Mouse (Mus musculus): ENCODE measurements at regions not wholly inside any gene's neighbourhood (a gene's known extent, or its start where the extent isn't known, plus 50 kb on each side); places are given as distances from the start of the nearest gene placed in this dataset.

DNA sequence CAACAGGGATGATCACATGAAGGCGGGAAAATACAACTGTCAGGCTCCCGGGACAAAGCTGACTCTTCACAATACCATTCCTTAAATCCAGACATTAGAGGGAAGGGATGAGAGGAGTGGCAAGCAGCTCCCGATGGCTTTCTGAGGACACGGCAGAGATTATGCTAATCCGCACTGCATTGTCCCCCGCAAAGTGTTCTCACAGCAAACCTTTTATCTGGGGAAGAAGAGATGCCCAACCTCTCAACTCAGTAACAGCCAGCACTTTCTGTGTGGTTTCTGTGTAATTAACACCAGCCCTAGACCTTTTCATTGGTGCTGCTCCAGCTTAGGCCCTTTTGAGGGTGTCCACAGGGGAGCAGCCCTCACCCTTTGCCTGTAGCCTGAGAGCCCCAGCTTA, 137.9 kb downstream of the Barhl2 start:
- no peak for DNase-seq (ENCODE audit: low spot score)

DNA sequence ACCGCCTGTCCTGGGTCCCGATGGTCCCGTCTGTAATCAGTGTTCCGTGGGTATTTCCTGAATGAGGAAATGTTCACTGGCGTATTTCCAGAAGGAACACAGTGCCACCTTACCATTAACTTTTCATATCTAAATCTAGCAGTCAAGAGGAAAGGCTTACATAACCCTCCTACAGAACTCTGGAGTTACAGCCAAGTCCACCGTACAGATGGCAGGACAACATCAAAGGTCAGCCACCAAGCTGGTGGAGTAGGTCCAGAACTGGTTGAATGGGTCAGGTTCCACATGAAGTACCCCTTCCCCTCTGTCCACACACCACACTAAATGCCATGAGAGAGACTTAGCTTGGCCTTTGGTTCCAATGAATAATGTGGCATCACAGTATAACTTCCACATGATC, 139.7 kb downstream of the Barhl2 start:
- peak; percentile 9 for DNase-seq (ENCODE audit: low spot score)

DNA sequence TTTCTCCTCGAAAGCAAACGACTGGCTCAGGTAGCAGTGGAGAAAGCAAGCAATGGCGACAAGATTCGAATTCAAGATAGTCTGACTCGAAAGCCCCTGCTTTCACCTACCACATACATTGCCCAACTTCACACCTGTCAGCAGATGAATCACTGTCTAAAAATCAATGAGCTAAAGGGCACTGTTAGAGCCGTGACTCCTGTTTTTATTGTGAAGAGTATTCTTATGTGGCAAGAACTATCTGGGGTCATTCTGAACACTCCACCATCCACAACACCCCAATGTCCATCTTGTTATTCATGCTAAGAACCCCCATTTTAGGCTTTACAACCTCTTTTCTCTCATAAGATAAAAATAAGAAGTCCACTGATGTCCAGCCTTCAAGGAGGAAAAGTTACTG, 144.1 kb downstream of the Barhl2 start:
- DNase-seq (ENCODE audit: low spot score) = no peak

DNA sequence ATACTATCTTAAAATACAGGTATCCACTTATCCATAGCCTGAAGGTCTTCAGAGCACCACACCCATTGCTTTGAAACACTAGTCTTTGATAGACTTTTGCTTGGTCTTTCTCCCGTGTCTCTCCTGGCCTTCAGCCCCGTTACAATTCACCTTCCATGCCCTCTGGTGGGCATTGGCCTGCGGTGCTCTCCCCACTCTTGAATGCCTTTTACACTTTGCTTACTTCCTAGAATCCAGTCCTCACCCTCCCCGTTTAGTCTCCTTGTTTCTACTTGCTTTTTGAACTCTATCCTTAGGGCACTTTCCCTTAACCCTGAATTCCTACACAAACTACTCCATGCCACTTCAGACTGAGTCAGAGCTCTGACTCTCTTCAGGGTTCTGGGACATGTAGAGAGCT, 156.6 kb downstream of the Barhl2 start:
- DNase-seq (ENCODE audit: low spot score) = no peak

DNA sequence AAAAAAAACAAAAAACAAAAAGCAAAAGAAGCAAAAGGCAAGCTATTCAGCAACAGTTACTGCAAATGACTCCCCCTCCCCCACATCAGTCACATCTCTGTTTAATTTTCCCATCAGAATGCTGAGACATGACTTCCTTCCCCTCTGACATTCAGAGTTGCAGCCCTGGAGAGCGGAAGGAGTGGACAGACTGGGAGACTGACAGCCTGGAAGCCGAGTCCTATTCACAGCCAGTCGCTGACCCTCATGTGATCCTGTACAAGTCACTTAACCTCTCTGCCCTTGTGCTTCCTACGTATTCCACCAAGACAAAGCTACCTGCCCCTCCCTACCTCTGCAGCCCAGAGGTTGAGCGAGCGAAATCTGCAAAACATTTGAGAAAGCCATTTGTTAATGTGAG, 161.2 kb downstream of the Barhl2 start:
- no peak for DNase-seq (ENCODE audit: low spot score)

DNA sequence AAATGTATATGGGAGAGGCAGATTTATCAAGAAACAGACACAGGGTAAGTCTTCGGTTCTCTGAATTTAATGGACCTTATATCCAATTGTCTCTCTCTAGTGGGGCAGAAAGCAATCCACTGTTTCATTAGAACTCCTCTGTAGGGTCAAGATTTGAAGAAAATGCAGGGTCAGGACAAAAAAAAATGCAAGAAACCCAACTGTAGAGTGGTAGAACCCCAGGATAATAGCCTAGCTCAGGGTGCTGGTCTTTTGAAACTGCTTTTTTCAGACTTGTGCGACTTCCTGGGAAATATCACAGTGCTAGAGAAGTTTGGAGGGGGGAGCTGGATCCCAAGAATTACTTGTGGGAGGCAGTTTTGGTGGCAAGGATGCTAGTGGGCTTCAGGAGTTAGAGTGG, 162.0 kb downstream of the Barhl2 start:
- no peak for DNase-seq (ENCODE audit: low spot score)

DNA sequence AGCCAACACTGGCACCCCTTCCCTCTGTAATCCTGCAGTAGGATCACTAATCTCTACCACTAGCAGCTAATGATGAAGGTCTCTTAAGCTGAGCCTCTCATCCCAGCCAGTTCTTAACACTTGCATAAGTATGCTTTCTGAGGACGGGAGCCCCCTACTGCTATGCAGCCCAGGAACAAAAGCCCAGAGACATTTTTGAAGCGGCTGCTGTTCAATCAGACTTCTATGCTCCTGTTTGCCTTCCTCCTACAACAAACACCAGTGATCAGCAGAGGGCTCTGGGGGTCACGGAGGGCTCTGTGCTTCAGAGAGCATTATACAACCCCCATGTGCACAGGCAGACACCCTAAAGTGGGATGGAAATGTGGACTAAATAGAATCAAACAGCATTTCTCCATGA, 162.4 kb downstream of the Barhl2 start:
- no peak for DNase-seq (ENCODE audit: low spot score)

DNA sequence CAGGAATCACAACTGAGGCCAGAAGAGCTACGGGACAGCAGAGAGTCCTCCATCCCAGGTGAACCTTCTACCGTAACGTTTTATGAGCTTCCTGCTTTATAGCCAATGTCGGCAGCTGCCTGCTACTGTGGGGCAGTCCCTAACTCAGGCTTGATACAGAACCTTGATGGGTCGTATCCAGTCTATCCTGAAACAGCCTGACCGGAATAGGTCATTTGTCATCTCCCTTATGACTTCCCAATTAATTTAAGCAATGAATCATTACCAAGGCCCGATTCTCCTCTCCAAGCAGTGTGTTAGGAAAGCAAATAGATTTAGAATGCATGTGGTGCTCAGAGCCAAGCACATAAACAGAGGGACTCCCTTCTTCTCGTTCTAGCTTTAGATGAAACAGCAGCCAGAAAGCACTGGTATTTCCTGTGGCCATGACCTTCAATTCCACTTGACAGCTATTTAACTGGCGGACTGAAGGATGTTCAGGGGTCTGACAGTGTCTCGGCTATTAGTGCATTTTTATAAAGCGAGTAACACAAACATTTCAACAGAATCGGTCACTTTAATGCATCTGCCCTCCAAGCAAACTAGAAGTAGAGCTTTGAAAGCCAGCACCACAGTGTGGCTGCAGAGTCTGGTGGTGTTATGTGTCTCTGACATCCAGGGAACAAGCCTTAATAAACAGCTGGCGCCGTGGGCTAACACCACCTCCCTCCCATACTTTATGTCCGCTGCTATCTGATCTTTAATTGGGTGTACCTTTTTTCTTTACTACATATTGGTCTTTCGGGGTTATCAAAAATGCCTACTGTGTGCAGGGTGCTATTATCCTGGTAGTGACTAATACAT, 165.4 kb downstream of the Barhl2 start:
- no peak for DNase-seq (ENCODE audit: low spot score)

DNA sequence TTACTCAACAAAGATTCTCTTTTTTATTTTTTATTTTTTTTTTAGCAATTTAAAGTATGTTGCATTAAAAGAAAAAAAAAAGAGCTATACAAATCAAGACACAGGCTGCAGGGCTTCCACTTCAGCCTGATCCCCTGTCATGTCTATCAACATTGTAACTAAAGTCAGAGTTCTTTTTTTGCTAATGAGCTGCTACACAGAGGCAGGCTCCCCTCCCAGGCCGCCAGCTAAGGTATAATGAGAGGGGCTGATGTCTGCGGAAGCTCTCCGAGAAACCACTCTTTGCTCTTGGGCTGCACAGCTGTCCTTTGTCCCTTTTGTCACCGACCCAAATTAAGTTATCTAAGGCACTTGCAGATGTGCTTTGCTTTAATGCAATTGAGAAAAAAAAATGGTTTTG, 172.8 kb downstream of the Barhl2 start:
- DNase-seq (ENCODE audit: low spot score) = no peak

DNA sequence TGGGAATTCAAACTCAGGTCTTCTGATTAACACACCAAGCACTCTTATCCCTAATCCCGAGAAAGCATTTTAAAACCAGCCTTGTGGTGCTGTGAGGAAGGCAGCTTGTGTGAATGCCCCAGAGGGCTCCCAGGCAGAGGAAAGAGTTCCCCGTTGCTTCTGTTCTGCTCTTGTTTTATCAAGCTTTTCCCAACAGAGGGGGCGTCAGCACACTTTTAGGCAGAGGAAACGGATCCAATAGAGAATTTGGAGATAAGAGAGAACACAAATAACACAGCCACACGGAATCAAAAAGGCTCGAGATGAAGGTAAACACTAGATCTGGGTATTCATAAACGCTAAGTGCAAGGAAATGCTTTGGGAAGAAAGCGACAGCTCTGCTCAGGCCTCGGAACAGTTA, 173.2 kb downstream of the Barhl2 start:
- no peak for DNase-seq (ENCODE audit: low spot score)

DNA sequence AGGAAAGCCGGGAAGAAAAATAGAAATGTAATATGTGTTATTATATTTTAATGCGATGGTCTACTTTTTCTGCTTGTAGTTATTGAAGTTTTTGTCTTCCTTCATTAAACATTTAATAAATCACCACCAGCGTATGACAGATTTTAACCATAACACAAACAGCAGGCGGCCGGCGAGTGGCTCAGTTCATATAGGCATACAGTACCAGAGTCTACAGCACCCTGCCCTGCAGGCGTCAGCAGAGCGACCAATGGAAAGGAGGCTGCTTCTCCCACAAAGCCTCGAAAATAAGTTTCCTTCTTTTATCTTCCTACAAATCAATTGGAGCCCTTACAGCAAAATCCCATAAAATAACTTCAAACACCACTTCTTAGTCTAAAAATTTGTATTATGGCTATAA, 175.3 kb downstream of the Barhl2 start:
- DNase-seq (ENCODE audit: low spot score) = no peak

DNA sequence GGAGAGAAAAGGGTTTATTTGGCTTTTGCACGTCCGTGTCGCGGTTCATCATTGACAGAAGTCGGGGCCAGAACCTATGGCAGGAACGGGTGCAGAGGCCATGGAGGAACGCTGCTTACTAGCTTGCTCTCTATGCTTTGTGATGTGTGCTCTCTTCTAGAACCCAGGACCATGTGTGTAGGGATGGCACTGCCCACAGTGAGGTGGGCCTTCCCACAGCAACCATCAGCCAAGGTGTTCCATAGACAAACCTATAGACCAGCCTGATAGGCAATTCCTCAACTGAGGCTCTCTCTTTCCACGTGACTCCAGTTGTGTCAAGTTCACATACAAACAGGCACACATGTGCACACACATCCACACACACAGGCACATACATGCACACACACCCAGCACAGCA, 180.2 kb downstream of the Barhl2 start:
- DNase-seq (ENCODE audit: low spot score) = no peak

DNA sequence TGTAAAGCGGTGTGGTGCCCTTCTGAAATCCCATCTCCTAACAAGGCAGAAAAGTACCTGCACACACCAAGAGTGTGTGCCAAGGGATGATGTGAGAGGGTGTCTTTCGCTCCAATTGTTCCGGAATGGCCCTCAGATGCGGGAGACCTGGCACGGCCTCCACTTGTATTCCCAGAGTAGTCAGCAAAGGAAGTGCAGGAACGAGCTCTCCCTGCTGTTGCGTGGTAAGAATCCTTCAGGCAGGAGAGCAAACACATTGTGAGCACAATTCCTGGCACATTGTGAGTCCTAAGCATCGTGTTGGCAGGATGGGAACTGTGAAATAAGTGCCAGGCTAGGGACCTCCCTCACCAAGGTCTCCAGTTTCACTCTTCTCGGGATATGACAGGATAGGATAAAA, 180.7 kb downstream of the Barhl2 start:
- DNase-seq (ENCODE audit: low spot score) = no peak

DNA sequence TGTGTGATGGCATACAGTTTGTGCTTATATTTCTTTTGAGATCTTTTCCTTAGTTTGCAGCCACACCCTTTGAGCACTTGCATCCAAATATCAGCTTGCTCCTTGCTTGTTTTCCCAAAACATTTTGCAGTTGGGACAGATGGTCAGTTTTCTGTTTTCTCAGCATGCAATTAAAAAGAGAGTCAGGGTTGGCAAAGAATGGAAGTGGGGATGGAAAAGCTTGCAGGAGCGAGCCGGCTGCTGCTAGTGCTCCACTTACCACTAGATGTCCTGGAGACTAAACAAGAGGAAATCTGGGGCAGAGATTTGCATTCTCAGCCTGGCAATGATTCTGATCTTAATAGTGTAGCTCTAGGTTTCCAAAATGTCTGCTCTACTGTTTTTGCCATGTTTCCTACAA, 181.8 kb downstream of the Barhl2 start:
- DNase-seq (ENCODE audit: low spot score) = no peak

DNA sequence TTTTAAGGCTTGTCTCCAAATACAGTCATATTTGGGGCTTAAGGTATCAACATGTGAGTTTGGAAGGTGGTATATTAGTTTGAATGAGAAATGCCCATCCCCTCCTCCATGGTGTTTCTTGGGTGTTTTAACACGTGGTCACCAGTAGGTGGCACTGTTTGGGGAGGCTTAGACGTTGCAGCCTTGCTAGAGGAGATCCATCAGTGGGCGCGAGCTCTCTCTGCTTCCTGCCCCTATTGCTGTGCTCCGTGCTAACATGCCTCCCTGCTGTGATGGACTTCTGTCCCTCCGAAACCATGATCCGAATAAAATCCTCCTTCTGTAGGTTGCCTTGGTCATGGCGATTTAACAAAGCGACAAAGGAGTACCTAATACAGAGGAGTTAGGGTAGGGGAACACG, 183.3 kb downstream of the Barhl2 start:
- no peak for DNase-seq (ENCODE audit: low spot score)

DNA sequence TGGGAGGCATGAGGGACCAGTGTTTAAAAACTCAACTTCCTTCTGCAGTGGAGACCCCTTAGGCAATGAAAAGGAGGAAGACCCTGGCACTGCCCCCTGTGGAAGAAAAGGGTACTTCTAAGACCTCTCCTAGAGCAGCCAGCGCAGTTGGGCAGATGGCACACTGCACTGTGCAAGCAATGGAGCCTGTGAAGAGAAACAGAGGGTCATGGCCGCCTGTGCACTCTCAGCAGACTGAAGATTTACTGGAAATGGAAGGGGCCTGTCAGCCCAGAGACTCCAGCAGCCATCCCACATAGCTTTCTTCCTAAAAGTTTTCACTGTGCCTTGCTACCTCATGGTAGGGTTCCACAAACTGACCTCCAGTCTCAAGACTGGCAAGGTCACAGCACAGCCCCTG, 193.4 kb downstream of the Barhl2 start:
- DNase-seq (ENCODE audit: low spot score) = no peak

DNA sequence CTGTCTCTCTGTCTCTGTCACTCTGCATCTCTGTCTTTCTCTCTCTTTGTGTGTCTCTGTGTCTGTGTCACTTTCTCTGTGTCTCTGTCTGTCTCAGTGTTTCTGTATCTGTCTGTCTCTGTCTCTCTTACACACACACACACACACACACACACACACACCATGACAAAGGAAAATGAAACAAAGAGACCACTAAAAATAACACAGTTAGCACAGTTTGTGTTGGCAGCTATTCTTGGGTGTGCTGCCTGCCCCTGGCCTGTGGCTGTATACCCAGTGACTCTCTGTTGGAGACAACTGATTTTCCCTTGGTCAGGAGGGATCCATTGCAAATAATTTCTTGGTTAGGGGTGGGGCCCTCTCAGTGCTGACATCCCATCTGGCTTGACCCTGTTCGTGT, 200.8 kb downstream of the Barhl2 start:
- no peak for DNase-seq (ENCODE audit: low spot score)

DNA sequence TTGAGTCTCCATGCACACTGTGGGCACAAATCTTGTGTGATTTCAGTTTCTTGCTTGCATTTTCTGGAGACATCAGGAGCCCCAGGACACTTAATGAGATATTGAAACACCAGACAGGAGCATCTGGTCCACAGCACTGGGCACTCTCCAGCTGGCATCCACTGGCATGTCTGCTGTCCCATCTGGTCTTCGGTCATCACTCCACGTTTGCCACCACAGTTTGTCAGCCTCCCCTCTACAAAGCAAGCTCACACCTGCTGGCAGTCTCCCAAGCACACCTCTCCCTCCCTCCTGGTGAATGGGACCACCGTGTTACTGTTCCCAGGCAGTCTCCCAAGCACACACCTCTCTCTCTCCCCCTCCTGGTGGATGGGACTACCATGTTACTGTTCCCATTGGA, 228.8 kb downstream of the Barhl2 start:
- DNase-seq (ENCODE audit: low spot score) = no peak

DNA sequence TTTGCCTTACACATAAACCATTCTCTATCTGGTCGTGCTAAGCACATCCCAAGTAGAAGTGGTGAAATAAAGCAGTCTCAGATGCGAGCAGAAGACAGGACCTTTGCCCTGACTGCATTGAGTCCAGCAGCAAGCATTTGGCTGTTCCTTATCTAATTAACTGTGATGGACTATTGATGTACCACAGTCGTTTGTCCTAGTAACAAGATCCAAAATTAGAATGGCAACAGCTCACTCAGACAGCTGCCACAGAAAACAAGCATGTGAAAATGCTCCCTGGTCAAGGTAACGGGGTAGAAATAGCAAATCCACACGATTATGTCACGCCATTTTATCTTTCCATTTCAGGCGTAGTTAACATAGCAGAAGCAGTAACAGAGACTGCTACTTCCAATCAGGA, 233.8 kb downstream of the Barhl2 start:
- DNase-seq (ENCODE audit: low spot score) = no peak

DNA sequence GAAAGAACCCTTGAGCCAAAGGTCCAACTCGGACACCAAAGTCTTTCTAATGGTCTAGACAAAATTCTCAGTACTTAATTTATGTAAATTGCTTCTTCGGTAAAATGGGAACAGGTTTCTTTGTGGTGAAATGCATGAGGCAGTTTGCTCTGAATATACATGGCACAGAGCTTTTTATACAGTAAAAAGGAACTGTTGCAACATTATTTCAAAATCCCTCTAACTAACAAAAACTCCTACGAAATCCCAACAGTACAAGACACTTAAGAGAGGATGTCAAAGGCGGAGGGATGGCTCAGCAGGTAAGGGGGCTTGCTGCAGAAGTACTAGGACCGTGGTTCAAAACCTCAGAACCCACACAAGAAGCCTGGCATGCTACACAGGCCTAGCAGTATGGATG, 248.4 kb downstream of the Barhl2 start:
- no peak for DNase-seq (ENCODE audit: low spot score)

DNA sequence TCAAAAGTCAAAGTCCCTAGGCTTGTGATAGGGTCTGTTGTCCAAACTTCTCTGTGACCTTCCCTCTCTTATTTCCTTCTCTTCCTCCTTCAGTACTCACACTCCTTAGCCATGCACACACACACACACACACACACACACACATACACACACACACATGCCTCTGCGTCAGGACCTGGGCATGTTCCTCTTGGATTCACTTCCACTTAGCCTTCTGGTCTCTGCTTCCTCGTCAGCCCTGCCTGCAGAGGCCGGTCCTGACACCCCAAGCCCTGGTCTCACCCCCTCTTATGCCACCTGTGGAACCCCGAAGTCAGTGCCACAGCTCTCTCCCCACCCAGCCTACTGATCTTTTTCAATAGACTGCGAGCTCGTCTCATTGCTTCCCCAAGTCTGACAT, 250.3 kb downstream of the Barhl2 start:
- DNase-seq (ENCODE audit: low spot score) = no peak

DNA sequence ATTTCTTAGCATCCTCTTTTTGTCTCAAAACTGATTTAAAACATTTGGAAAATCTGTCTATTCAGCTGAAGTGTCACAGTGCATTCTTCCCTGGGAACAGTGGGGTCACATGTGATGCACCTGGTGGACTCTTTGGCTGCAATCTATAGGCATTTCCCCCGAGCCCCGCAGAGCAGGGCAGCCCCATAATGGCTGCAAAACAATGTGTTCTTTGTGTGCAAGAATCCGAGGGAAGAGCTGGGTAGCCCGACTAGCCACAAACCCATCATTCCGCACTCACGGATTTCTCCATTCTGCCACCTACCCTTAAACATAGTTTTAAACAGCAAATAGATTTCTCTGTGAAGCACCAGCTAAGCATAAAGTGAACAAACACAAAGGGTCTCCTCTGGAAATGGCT, 252.2 kb downstream of the Barhl2 start:
- DNase-seq (ENCODE audit: low spot score) = no peak

DNA sequence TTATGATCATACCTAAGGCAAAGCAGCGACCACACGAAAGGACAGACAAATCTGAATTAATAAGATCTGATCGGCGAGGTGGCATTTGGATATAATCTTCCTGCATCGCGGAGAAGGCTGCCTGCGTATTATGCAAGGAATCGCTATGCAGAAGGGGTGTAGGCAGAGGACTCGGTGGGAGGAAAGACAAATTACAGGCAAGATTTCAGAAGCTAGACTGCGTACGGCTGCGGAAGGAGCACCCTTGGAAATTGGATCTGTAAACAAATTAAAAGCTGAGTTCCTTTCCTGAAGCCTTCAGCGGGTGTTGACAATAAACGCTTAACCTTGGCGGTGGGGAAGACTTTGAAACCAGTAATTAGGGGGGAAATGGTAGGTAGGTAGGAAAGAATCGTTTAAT, 257.3 kb downstream of the Barhl2 start:
- DNase-seq (ENCODE audit: low spot score) = no peak

DNA sequence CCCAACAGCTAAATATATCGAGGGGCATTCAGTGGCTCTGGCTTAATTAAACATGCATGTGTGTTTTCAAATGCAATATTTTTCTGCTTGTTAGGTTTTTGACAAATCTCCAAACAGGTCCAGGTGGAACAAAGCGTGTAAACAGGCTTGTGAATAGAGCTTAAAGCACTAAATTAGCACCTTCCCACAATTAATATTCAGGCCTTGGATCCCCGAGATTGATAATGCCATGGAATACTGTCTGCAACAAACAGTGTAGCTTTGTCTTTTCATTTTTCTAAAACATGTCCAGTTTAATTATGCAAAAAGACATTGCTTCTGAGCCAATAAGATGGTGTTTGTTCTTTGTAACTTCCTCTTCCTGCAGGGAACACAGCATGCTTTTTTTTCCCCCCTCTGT, 258.9 kb downstream of the Barhl2 start:
- DNase-seq (ENCODE audit: low spot score) = no peak

DNA sequence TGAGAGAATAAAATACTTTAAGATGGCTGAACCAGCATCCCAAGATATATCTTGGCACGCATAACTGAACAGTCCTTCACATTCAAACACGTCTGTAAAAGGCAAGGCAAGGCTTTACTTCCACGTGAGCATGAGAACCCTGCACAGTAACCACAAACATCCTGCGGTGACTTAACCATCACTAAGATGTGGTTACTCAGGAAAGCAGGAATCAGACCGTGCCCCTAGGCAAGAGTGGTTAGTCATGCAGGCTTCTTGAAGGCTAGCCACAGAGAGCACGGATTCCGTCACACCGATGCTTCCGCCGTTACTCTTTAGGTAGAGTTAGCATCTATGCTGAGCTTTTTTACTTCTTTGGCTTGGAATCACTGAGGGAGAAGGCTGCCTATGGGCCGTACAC, 266.8 kb downstream of the Barhl2 start:
- DNase-seq (ENCODE audit: low spot score) = no peak

Data from urinary bladder, postnatal 14 days (tissue).